Mouse (Mus musculus): ENCODE measurements around the gene Fbxl5. TPM values are rescaled to one million over a fixed set of nuclear protein-coding genes. Genes with fewer than 3 reads are reported as not detected.

Gene Fbxl5
- total RNA-seq, 2 experiments from 2014 or later = 27.5 to 36.0 TPM

DNA sequence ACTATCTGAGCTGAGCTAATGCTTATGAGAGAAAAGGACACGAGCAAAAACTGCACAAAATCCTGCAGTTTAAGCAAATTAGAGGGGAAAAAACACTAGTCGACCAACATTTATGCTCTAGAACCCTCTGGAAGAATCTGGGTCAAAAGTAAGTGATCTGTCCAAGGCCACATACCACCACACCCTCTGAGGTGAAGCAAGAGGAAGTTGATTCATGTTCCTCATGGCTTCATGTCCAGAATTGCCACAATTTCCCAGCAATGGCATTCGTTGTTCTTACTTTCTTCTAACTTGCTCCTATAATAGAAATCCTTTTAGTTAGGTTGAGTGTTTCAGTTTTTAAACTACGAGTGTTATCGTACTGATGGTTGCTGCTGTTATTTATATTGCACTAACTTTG, 21.9 kb downstream of the Fbxl5 start:
- ATAC-seq (replicated peaks; ENCODE audit: low FRiP score, low TSS enrichment, poor library complexity, severe bottlenecking) = no peak

DNA sequence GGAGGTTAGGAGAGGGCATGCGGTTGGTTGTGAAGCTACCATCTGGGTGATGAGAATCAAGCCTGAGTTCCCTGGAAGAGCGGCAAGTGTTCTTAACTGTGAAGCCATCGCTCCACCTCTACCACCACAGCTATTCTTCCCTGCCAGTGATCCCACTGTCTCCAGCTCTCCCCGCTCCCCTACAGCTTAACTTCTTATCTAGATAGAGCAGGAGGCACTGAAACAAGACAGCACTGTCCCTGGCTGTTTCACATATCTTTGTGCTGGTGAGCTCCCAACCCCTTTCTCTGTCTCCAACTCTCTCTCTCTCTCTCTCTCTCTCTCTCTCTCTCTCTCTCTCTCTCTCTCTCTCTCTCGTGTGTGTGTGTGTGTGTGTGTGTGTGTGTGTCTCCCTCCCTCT, 29.1 kb downstream of the Fbxl5 start:
- 0 out of 2 replicates have a peak, but pooled peaks have one; percentile 55 for ATAC-seq (replicated peaks; ENCODE audit: low FRiP score, low TSS enrichment, poor library complexity, severe bottlenecking)

- no peak for ATAC-seq (replicated peaks; ENCODE audit: low FRiP score, low TSS enrichment, poor library complexity, severe bottlenecking)
Measured at GRCm38 (mm10) chr5:43787976-43788752, 33.3 kb downstream of the Fbxl5 start.

DNA sequence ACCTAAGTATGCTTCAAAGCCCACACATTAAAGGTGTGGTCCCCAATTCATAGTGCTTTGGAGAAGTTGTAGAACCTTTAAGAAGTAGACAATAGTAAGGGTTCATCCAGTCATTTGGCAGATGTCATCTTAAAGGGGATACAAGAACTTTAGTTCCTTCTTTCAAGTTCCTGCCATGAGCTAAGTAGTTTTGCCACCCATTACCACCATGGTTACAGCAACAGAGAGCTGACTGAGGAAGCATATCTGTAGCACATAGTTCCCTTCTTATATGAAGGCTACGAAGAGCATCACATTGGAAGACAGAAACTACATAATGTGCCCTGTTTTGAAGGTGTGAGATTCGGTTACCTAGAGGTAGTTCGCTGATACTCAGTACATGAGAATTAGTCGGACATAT, 34.8 kb downstream of the Fbxl5 start:
- ATAC-seq (replicated peaks; ENCODE audit: low FRiP score, low TSS enrichment, poor library complexity, severe bottlenecking) = no peak

- no peak for ATAC-seq (replicated peaks; ENCODE audit: low FRiP score, low TSS enrichment, poor library complexity, severe bottlenecking)
Measured at GRCm38 (mm10) chr5:43783996-43784395, 37.4 kb downstream of the Fbxl5 start.

DNA sequence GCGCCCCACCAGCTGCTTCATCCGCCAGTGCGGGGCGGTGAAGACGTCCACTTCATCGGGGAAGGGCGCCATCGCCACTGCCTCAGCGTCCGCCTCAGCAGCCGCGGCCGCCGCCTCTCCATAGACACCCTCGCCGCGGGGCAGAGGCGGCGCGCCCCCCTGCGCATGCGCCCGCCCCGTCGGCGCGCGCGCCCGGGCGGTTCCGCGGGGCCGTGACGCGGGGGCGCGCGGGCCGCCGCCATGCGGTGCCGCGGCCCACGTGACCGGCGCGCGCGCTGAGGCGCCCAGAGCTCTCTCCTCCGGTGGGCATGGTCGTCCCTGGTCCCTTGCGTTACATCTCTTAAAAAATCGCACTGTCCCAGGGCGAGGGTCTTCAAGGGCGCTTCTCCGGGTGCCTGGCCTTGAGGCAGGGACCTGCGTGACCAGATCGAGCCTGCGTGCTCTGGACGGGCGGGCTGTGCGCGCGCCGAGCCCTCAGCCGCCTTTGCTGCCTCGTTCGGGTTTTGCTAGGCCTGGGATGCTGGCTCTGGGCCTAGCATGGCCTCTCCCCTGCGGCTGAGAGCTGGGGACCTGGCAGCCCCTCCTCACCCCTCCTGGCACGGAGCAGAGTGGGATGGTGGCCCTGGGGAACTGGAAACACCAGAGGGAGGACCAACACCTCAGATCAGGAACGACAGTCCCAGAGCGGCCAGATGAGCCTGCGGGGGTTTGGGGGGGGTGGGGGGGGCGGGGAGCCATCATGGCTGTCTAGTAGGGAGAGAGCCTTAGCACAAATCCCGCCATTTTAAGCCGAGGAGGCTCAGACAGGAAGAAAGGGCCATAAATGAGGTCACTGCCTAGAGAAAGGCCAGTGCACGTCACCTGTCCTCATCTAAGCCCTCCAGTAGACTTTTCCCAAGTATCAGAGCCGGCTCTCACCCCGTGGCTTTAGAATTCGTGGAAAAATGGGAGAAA, 39.2 kb downstream of the Fbxl5 start:
- peak; percentile 80 for ATAC-seq (replicated peaks; ENCODE audit: low FRiP score, low TSS enrichment, poor library complexity, severe bottlenecking)

DNA sequence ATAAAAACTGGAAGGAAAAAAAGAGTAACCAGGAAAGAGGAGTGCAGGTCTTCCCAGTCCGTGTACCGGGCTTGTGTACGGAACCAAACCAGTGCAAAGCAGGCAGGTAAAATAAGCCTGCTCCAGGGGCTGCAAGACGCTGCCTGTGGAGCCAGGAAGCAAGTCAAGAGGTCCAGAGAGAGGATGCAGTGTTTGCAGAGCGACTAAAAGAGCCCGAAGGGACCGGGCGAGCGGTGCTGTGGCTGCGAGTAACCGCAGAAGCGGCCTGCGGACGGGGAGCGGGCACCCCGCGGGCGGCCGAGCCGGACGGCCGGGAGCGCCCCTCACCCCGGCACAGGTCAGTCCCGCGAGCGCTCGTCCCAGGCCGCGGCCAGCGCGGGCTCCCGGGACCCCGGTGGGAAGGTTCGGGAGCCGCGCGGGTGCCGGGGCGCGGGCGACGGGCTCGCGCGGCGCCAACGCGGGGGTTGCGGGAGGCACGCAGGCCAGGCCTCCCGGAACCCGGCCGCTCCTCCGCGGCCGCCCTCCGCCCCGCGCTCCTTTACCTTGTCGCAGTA, 39.9 kb downstream of the Fbxl5 start:
- peak; percentile 33 for ATAC-seq (replicated peaks; ENCODE audit: low FRiP score, low TSS enrichment, poor library complexity, severe bottlenecking)

GRCm38 (mm10) chr5:43778583-43778982, 42.9 kb downstream of the Fbxl5 start:
- peak; percentile 50; the same call in 1 of the 2 replicates for ATAC-seq (replicated peaks; ENCODE audit: low FRiP score, low TSS enrichment, poor library complexity, severe bottlenecking)

DNA sequence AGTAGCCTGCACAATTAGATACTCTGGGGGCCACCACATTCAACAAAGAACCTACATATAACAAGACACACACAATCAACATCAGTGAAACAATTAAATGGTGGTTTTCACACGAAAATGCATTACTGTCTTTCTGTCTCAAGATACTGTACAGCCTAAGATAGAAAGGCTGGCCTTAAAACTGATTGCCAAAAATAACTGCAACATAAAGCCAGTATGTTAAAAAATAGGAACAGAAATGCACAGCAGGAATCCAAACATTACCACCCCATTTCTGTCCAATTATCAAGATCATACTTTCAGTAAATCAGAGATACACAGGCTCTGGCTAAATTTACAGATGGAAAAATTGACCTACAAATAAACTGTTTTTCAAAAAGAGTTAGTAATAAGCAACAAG, 44.4 kb downstream of the Fbxl5 start:
- ATAC-seq (replicated peaks; ENCODE audit: low FRiP score, low TSS enrichment, poor library complexity, severe bottlenecking) = no peak

GRCm38 (mm10) chr5:43776407-43776806, 45.0 kb downstream of the Fbxl5 start:
- no peak for ATAC-seq (replicated peaks; ENCODE audit: low FRiP score, low TSS enrichment, poor library complexity, severe bottlenecking)

DNA sequence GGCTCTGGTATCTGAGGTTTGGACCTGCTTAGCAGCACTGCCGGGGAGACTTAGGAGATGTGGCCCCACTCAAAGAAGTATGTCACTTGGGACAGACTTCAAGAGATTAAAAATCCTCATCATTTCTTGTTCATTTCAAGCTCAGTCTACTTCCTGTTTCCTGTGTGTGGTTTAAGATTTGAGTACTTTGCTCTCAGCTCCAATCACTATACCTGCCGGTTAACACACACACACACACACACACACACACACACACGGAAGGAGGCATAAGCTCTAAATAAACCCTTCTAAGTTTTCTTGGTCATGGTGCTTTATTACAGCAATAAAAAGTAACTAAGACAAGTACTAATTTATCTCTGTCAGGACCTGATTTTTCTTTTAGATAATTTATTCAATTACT, 49.9 kb downstream of the Fbxl5 start:
- no peak for ATAC-seq (replicated peaks; ENCODE audit: low FRiP score, low TSS enrichment, poor library complexity, severe bottlenecking)

- no peak for ATAC-seq (replicated peaks; ENCODE audit: low FRiP score, low TSS enrichment, poor library complexity, severe bottlenecking)
Measured at GRCm38 (mm10) chr5:43770618-43771354, 50.7 kb downstream of the Fbxl5 start.

DNA sequence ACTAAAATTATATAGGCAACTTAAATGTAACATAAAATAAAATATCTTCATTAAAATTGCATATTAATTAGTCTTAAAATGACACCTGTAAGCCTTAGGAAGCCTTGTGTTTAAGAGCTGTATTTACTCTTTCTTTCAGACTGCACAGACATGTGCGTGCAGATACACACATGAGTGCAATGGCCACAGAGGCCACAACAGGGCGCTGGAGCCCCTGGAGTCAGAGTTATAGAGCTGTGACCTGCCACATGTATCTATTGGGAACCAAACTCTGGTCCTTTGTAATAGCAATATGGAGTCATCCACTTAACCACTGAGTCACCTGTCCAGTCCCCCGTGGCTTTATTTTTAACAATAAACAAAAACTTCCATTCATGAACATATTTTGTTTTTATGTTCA, 72.3 kb downstream of the Fbxl5 start:
- no peak for ATAC-seq (replicated peaks; ENCODE audit: low FRiP score, low TSS enrichment, poor library complexity, severe bottlenecking)

GRCm38 (mm10) chr5:43748039-43748438, 73.4 kb downstream of the Fbxl5 start:
- no peak for ATAC-seq (replicated peaks; ENCODE audit: low FRiP score, low TSS enrichment, poor library complexity, severe bottlenecking)

GRCm38 (mm10) chr5:43745156-43745555, 76.3 kb downstream of the Fbxl5 start:
- no peak for ATAC-seq (replicated peaks; ENCODE audit: low FRiP score, low TSS enrichment, poor library complexity, severe bottlenecking)

DNA sequence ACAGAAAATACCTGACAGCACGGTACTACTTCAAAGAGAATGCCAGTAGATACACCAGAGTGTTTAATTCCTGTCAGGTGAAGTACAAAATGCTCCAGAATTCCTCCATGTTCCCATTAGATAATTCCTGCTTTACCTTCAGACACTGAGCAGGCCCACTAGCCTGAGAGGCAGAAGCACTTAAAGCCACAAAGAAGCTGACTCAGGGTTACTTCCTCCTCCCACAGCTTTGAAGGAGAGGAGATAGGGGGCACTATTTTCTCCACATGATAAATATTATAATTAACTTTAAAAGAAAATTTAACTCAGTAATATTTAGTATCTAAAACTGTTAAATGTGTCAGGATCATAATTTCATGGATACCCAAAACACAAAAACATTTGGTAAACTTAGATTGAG, 77.3 kb downstream of the Fbxl5 start:
- ATAC-seq (replicated peaks; ENCODE audit: low FRiP score, low TSS enrichment, poor library complexity, severe bottlenecking) = no peak

DNA sequence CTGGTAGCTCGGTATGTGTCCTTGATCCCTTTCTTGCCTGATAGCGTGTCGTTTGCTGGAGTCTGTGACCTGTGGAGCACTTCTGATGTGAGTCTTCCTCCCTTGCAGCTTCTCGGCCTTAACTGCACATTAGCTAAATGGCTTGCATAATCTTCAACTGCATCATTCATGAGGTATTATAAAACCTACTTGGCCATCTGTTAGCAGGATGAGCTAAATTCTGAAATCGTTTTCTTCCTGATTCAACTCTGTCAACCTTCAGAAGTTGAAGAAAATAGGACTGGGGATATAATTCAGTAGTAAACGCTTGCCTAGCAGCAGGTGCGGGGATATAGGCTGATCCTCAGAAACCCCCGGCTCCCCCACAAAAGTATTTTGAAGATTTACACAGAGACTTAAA, 89.1 kb downstream of the Fbxl5 start:
- no peak for ATAC-seq (replicated peaks; ENCODE audit: low FRiP score, low TSS enrichment, poor library complexity, severe bottlenecking)

DNA sequence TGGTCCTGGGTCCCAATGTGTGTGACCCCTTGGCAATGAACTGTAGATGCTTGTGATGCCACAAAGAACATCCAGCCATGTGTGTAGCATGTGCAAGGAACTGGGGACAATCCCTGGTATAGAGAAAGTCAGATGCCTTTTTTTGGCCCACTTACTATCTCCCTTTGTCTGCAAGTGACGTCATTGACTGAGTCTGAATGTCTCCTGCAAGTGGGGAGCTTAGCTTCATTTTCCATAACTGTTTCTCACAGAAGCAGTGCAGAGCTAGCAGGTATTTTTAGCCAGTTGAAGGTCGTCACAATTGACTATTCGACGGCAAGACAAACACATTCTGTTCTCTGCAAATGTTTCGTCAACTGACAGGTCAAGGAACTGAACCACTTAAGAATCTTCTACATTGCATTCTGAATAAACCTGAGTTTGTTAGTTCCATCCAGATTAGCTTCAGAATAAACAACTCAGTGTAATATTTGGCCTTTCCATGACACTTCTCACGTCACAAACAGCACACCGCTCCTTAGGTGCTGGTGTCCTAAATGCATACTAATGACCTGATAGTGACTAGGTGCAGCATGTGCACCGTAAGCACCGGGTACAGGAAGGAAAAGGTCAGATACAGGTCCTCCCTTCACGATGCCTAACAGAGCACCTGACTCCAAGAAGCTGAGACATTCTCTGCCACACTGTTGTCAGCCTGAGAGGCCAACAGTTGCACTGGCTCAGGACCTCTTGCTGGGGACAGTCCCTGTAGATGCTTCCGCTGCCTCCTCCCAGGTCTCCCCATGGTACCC, 92.9 kb downstream of the Fbxl5 start:
- no peak for ATAC-seq (replicated peaks; ENCODE audit: low FRiP score, low TSS enrichment, poor library complexity, severe bottlenecking)

DNA sequence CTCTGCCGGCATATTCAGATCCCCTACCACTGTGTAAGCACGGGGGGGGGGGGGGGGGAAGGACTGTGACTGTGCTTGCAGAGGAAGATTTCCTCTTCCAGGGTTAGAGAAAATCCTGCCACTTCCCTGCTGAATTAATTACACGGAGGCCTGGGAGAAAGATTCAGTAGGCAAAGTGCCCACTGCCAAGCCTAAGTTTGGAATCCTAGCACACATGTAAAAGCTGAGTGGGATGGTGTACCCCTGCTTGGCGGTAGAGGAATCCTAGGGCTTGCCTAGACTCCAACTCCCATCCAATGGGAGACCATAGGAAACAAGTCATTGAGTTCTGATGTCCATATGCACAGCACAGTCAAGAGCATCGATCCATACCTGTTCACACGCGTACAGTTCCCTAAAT, 97.6 kb downstream of the Fbxl5 start:
- no peak for ATAC-seq (replicated peaks; ENCODE audit: low FRiP score, low TSS enrichment, poor library complexity, severe bottlenecking)
